Mouse (Mus musculus): ENCODE measurements at regions not wholly inside any gene's neighbourhood (a gene's known extent, or its start where the extent isn't known, plus 50 kb on each side); places are given as distances from the start of the nearest gene placed in this dataset.

- TF ChIP-seq TAL1 (conservative IDR thresholded peaks at IDR 0.05; ENCODE audit: low read depth, low read length): no peak
- TF ChIP-seq CTCF (IDR thresholded peaks at IDR 0.05; ENCODE audit: low read depth, low read length): no peak
- no peak for TF ChIP-seq POLR2AphosphoS5 (IDR thresholded peaks at IDR 0.05; ENCODE audit: insufficient replicate concordance, low read depth, low read length)
- TF ChIP-seq GATA2 (IDR thresholded peaks at IDR 0.05; ENCODE audit: borderline replicate concordance, low read depth, low read length): no peak
- no peak for TF ChIP-seq GATA1 (IDR thresholded peaks at IDR 0.05; ENCODE audit: borderline replicate concordance, low read length)
These were observed 336.5 kb downstream of the Gm49356 start for GRCm38 (mm10) chr15:59225637-59226036.
